Mouse (Mus musculus) forebrain, embryonic 12.5 days (tissue): ENCODE data around the gene Pkd1. TPM values are rescaled to one million over a fixed set of nuclear protein-coding genes. Genes with fewer than 3 reads are reported as not detected.
A peak's percentile ranks its signal among the peaks of the same experiment; 100 is the strongest.

Source experiments
- ATAC-seq: fragments of 200-750 bp; cut with Nextera tagmentation; 2 replicates; pipeline ENCODE4 v1.8.0; 2017; ENCODE audit warnings: moderate TSS enrichment; ENCODE audit not compliant: low FRiP score
- H3K27ac ChIP-seq: fragments of 300-500 bp; sonication (generic); 2 replicates; pipeline ENCODE4 v1.5.1; 2016; ENCODE audit warnings: mild to moderate bottlenecking
- H3K27me3 ChIP-seq: fragments of 300-500 bp; sonication (generic); 2 replicates; pipeline ENCODE4 v1.6.1; 2016; ENCODE audit warnings: mild to moderate bottlenecking
- H3K36me3 ChIP-seq: fragments of 300-500 bp; sonication (generic); replicated peaks from 2 replicates; pipeline ENCODE4 v1.6.1; 2016; ENCODE audit warnings: mild to moderate bottlenecking
- H3K4me1 ChIP-seq: fragments of 300-500 bp; sonication (generic); 2 replicates; pipeline ENCODE4 v1.6.1; 2016
- H3K4me2 ChIP-seq: fragments of 300-500 bp; sonication (generic); 2 replicates; pipeline ENCODE4 v1.6.1; 2016; ENCODE audit warnings: mild to moderate bottlenecking, moderate library complexity
- H3K4me3 ChIP-seq: fragments of 300-500 bp; sonication (generic); replicated peaks from 2 replicates; pipeline ENCODE4 v1.5.1; 2016; ENCODE audit warnings: mild to moderate bottlenecking
- H3K9ac ChIP-seq: fragments of 300-500 bp; sonication (generic); 2 replicates; pipeline ENCODE4 v1.6.1; 2016; ENCODE audit warnings: mild to moderate bottlenecking
- H3K9me3 ChIP-seq: fragments of 300-500 bp; sonication (generic); 2 replicates; pipeline ENCODE4 v1.6.1; 2016
- WGBS: fragments of 180-500 bp; shearing (Covaris S2); methylation state at CpG from one replicate; pipeline ENCODE4 v1.1.7; 2016; 5-methylcytosine and 5-hydroxymethylcytosine counted together
- polyA plus RNA-seq: library from polyadenylated mRNA; unstranded; fragments of >200 nt; fragmentation: Nextera tagmentation; extraction: Ambion mirVana; gene quantifications from 2 replicates; pipeline ENCODE4 v1.2.1, GENCODE M21; 2016

The Pkd1 gene
- polyA plus RNA-seq, 1 experiment from 2014 or later, result 17.9 TPM

DNA sequence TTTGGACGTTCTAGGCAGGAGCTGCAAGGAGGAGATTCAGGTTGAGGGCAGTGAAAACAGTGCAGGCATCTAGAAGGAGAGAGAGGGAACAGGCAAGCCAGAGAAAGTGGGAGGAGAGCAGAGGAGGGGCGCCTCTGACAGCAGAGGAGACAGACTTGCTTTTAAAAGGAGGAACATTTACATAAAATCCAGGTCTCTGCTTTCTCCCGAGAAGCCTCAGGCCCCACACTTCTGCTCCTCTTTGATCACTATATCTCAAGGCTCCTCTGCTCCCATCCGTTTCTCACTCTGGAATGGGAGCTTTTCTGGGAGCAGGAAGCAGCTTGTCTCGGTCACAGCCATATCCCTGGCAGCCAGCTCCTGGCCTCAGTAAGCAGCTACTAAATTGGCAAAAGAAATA lies 14.3 kb upstream of the Pkd1 start:
- no peak overlapping the region for H3K4me2 ChIP-seq
- ATAC-seq, result no peak
- WGBS, result 61% methylated on average over 5 of the region's 5 CpGs
- no peak overlapping the region for H3K9ac ChIP-seq
- H3K27ac ChIP-seq, result no peak overlapping the region
- no peak overlapping the region for H3K4me3 ChIP-seq
- peaks cover 11% of the 10 kb centered on the region for H3K36me3 ChIP-seq
- H3K27me3 ChIP-seq, result no peaks in the 10 kb centered on the region
- no peaks in the 10 kb centered on the region for H3K9me3 ChIP-seq
- peaks cover 42% of the 10 kb centered on the region for H3K4me1 ChIP-seq

DNA sequence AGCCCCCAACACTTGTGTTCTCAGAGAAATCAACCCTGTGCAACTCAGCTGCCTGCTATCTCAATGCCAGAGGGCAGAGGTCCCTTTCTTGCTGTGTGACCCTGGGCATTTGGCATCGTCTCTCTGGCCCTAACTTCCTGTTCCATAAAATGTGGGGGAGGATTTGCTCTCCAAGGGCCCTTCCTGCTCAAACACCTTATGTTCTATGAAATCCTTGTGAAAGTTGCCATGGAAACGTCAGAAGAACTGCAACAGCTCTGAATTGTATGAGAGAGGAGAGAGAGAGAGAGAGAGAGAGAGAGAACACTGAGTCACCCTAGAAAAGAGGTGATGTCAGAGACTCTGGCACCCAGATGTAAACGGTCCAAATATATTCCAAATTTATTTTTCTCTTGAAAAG lies 12.1 kb upstream of the Pkd1 start:
- Histone ChIP-seq H3K27ac (0 out of 2 replicates have a peak overlapping the region, but pooled peaks have one; percentile 38), H3K4me3 (no peak overlapping the region), H3K9ac (no peak overlapping the region), H3K36me3 (no peaks in the 10 kb centered on the region), H3K4me1 (peaks cover 23% of the 10 kb centered on the region), H3K9me3 (no peaks in the 10 kb centered on the region), H3K27me3 (no peaks in the 10 kb centered on the region), H3K4me2 (no peak overlapping the region)
- no peak for ATAC-seq
- 42% methylated on average over 3 of the region's 3 CpGs for WGBS

DNA sequence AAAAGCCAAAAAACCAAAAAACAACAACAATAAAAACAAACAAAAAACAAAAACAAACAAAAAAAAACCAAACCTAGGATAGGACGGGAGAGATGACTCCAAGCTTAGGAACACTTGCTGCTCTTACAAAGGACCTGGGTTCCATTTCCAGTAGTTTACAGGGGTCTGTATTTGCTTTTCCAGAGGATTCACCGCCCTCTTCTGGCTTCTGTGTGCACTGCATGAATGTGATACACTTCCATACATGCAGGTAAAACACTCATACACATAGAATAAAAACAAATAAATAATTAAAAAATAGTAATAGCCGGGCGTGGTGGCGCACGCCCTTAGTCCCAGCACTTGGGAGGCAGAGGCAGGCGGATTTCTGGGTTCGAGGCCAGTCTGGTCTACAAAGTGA lies 10.7 kb upstream of the Pkd1 start:
- no peak for ATAC-seq
- Histone ChIP-seq H3K36me3 (no peaks in the 10 kb centered on the region), H3K4me1 (peaks cover 10% of the 10 kb centered on the region), H3K4me2 (no peak overlapping the region), H3K4me3 (no peak overlapping the region), H3K27ac (no peak overlapping the region), H3K9ac (no peak overlapping the region), H3K27me3 (no peaks in the 10 kb centered on the region), H3K9me3 (no peaks in the 10 kb centered on the region)
- 72% methylated on average over 8 of the region's 8 CpGs for WGBS

DNA sequence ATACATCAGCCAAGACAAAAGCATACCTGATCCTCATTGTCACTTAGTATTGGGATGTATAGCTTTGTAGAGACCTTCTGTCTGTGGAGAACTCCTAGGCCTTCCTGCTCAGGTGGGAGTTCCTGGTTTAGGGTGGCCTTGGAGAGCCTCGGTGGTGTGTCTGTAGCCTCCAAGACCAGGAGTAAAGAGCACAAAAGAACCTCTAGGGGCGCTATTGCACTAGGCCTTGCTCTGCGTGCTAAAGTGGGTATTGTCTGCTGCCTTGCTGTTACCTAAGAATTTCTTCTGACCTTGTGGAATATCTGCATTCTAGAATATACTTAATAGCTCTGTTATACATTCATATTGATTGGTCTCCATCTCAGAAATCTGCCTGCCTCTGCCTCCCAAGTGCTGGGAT lies 9.3 kb upstream of the Pkd1 start:
- H3K4me2 ChIP-seq, result no peak overlapping the region
- peaks cover 7% of the 10 kb centered on the region; the same call in 1 of the 2 replicates for H3K27me3 ChIP-seq
- 7% methylated on average over 3 of the region's 3 CpGs for WGBS
- H3K27ac ChIP-seq, result no peak overlapping the region
- ATAC-seq, result 0 out of 2 replicates have a peak, but pooled peaks have one; percentile 9
- H3K36me3 ChIP-seq, result no peaks in the 10 kb centered on the region
- no peak overlapping the region for H3K4me3 ChIP-seq
- no peaks in the 10 kb centered on the region for H3K9me3 ChIP-seq
- peaks cover 10% of the 10 kb centered on the region for H3K4me1 ChIP-seq
- no peak overlapping the region for H3K9ac ChIP-seq

DNA sequence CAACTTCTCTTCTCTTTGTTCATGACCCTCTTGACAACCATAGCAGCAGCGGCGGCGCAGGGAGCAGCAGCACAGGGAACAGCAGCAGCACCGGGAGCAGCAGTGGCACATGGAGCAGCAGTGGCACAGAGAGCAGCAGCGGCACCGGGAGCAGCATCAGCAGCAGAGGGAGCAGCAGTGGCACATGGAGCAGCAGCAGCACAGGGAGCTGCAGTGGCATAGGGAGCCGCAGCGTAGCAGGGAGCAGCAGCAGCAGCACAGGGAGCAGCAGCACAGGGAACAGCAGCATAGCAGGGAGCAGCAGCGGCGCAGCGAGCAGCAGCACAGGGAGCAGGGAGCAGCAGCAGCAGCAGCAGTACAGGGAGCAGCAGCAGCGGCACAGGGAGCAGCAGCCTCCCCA lies 5.0 kb upstream of the Pkd1 start:
- ATAC-seq, result no peak
- H3K4me2 ChIP-seq, result peak overlapping the region; percentile 36
- H3K27ac ChIP-seq, result no peak overlapping the region
- H3K36me3 ChIP-seq, result no peaks in the 10 kb centered on the region
- peaks cover 23% of the 10 kb centered on the region for H3K27me3 ChIP-seq
- peaks cover 9% of the 10 kb centered on the region for H3K4me1 ChIP-seq
- 20% methylated on average over 12 of the region's 12 CpGs for WGBS
- H3K9me3 ChIP-seq, result no peaks in the 10 kb centered on the region
- 0 out of 2 replicates have a peak overlapping the region, but pooled peaks have one; percentile 25 for H3K9ac ChIP-seq
- peak overlapping the region; percentile 16; the same call in 1 of the 2 replicates for H3K4me3 ChIP-seq

DNA sequence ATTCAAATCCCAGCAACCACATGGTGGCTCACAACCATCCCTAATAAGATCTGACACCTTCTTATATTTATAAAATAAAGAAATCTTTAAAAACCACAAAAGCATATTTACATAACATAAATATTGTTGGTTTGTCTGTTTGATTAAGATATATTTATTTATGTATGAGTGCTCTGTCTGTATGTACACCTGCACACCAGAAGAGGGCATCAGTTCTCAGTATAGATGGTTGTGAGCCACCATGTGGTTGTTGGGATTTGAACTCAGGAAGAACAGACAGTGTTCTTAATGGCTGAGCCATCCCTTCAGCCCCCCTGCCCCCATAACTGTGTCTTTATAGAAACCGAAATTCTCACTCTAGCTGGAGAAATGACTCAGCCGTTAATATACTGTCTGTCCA lies 4.4 kb upstream of the Pkd1 start:
- WGBS, result 86% methylated on average over 2 of the region's 2 CpGs

DNA sequence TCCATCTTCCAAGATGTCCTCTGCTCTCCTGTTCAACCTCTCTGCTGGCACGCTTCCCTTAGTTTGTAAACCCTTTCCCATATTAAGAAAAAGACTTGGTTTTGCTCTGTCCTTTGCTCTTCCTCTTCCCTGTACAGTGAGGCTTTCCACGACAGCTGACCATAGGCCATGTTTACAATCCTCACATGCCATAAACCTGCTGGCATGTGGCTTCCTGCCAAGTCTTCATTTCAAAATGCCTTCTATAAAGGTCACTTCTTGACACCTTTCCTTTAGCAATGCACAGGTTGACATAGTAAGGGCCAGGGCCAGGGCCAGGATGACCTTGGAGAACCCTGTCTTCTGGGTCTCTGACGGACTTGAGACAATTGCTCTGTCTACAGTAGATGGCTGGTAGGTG lies 3.4 kb upstream of the Pkd1 start:
- ATAC-seq, result no peak
- Histone ChIP-seq H3K4me2 (no peak overlapping the region), H3K9me3 (no peaks in the 10 kb centered on the region), H3K27me3 (peaks cover 23% of the 10 kb centered on the region), H3K36me3 (no peaks in the 10 kb centered on the region), H3K27ac (no peak overlapping the region), H3K4me1 (peaks cover 15% of the 10 kb centered on the region), H3K4me3 (no peak overlapping the region), H3K9ac (no peak overlapping the region)
- WGBS, result 92% methylated on average over 3 of the region's 3 CpGs

More for the DNA sequence above, 4.4 kb upstream of the Pkd1 start:
- Histone ChIP-seq H3K27ac (no peak overlapping the region), H3K4me3 (no peak overlapping the region), H3K4me1 (peaks cover 9% of the 10 kb centered on the region), H3K4me2 (no peak overlapping the region), H3K9me3 (no peaks in the 10 kb centered on the region), H3K27me3 (peaks cover 23% of the 10 kb centered on the region), H3K36me3 (no peaks in the 10 kb centered on the region), H3K9ac (no peak overlapping the region)
- ATAC-seq, result no peak

DNA sequence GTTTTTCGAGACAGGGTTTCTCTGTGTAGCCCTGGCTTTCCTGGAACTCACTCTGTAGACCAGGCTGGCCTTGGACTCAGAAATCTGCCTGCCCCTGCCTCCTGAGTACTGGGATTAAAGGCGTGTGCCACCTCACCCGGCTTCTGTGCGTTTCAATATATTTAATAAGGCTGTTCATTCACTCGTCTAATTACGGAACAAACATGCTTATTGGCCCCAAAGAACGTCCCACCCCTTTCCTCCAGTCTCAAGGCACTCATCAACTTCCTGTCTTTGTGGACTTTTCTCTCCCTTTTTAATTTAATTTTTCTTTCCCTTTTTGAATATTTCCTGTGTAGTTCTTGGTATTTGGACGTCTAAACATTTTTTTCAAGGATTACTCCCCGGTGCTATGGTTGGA lies 1.2 kb upstream of the Pkd1 start:
- whole genome bisulfite sequencing, result 33% methylated on average over 9 of the region's 9 CpGs
- Histone ChIP-seq H3K9me3 (no peaks in the 10 kb centered on the region), H3K4me3 (no peak overlapping the region), H3K27me3 (peaks cover 23% of the 10 kb centered on the region), H3K27ac (no peak overlapping the region), H3K9ac (no peak overlapping the region), H3K36me3 (no peaks in the 10 kb centered on the region), H3K4me1 (peaks cover 27% of the 10 kb centered on the region), H3K4me2 (peak overlapping the region; percentile 94)
- no peak for ATAC-seq

DNA sequence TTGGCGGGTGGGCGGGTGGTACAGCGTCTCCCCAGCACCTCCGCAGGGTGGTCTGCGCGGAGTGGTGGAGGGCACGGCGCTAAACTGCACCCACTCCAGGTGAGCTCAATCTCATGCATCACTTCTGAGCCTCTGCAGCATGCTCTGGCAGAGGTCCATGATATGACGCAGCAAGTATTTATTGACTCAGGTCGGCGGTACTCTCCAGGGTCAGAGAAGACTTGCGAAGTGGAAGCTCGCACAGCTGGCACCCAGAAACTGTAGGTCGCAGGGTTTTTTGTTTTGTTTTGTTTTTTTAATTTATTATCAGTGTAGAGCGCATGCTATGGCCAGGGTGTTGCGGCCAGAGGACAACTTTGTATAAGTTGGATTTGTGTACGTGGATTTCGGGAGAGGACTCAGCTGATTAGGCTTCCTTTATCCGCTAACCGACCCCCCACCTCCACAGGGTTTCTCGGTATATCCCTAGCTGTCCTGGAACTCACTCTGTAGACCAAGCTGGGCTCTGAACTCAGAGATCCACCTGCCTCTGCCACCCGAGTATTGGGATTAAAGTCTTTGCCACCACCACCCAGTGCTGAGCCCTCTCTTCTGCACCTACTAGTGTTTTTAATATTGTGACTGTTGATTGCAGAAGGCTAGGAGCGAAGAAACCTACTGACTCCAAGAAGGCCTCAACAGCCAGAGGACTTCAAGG lies 565 bp upstream of the Pkd1 start:
- H3K27me3 ChIP-seq, result peaks cover 23% of the 10 kb centered on the region
- ATAC-seq, result no peak
- H3K9ac ChIP-seq, result 0 out of 2 replicates have a peak overlapping the region, but pooled peaks have one; percentile 17
- H3K36me3 ChIP-seq, result no peaks in the 10 kb centered on the region
- peak overlapping the region; percentile 37; the same call in 1 of the 2 replicates for H3K27ac ChIP-seq
- peak overlapping the region; percentile 94 for H3K4me2 ChIP-seq
- peaks cover 27% of the 10 kb centered on the region for H3K4me1 ChIP-seq
- WGBS, result 7% methylated on average over 23 of the region's 23 CpGs
- no peaks in the 10 kb centered on the region for H3K9me3 ChIP-seq
- H3K4me3 ChIP-seq, result peak overlapping the region; percentile 84

DNA sequence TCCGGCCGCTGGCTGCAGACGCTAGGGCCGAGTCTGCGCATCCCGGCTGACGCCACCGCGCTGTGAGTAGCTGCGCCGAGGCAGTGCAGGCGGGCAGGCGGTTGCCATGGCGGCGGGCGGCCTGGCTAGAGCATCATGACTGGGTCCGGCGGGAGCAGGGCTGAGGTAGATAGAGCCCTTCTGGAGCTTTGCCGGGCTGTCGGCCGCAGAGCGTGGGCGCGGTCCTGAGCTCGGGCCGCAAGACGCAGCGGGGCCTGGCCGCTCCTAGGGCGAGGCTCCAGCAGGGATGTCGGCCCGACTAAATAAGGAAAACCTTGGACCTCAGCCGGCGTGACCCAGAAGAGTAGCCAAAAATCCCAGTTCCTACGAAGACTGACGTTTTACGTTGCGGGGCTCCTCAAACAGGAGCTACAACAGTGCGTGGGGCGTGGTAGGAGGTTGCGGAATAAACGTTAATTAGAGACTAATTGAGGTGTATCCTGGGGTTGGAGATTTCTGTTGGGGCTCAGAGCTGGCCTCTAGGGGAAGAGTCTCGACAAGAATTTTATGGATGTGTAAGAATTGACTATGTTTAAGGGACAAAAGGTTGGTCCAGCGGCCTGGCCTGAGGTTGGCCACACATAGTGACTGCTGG lies 899 bp downstream of the Pkd1 start:
- peaks cover 16% of the 10 kb centered on the region for H3K27me3 ChIP-seq
- ATAC-seq, result peak; percentile 86
- H3K9ac ChIP-seq, result peak overlapping the region; percentile 91
- under 1% methylated on average over 44 of the region's 44 CpGs for WGBS
- peak overlapping the region; percentile 84 for H3K4me3 ChIP-seq
- peak overlapping the region; percentile 94 for H3K4me2 ChIP-seq
- H3K27ac ChIP-seq, result peak overlapping the region; percentile 96
- no peaks in the 10 kb centered on the region for H3K9me3 ChIP-seq
- H3K4me1 ChIP-seq, result peaks cover 27% of the 10 kb centered on the region
- no peaks in the 10 kb centered on the region for H3K36me3 ChIP-seq

DNA sequence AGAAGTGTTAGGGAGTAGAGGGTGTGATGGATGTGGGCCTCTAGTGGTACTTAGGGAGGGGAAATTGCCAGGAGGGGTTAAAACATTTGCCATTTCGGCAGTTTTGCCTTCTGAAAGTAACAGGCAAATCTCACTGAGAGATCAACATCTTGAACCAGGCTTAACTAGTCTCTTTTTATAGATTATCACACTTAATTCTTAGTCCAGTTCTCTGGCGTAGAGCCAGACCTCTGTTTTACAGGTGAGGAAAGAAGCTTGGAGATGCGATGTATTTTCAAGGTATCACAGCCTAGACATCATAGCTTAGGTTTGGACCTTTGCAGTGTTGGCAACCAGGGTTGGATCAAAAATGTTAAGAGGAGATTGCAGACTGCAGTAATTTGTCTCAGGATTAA lies 1.4 kb downstream of the Pkd1 start:
- Histone ChIP-seq H3K4me3 (peak overlapping the region; percentile 84), H3K36me3 (no peaks in the 10 kb centered on the region), H3K9me3 (no peaks in the 10 kb centered on the region), H3K27ac (peak overlapping the region; percentile 96; the same call in 1 of the 2 replicates), H3K4me1 (peaks cover 27% of the 10 kb centered on the region), H3K4me2 (peak overlapping the region; percentile 94), H3K9ac (peak overlapping the region; percentile 91), H3K27me3 (peaks cover 16% of the 10 kb centered on the region)
- no peak for ATAC-seq
- WGBS, result 58% methylated on average over 3 of the region's 3 CpGs

DNA sequence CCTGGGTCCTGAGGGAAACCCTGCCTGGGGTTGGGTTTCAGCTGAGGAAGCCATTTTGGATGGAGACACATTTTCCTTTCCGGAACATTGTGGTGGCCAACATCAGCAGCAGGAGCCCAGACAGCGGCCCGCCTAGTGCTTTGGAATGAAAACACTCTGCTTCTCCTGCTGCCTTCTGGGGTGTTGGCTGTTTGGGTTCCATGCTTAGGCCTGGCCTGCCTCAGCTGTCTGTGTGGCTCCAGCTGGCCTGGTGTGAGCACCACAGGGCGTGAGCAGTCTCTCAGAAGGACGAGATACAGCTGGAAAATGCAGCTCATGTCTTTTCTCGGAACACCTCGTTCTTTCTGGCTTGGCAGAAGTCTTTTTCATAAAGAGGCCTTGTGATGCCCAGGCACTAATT lies 7.5 kb downstream of the Pkd1 start:
- ATAC-seq, result no peak
- 87% methylated on average over 7 of the region's 7 CpGs for WGBS
- Histone ChIP-seq H3K4me2 (no peak overlapping the region), H3K27ac (0 out of 2 replicates have a peak overlapping the region, but pooled peaks have one; percentile 21), H3K4me1 (peaks cover 30% of the 10 kb centered on the region), H3K36me3 (no peaks in the 10 kb centered on the region), H3K9ac (no peak overlapping the region), H3K9me3 (no peaks in the 10 kb centered on the region), H3K27me3 (0 out of 2 replicates have a peak, but pooled peaks cover 3% of the 10 kb centered on the region), H3K4me3 (no peak overlapping the region)
